Mouse (Mus musculus): Measurements from ENCODE around the gene Cep41.

Gene Cep41

DNA sequence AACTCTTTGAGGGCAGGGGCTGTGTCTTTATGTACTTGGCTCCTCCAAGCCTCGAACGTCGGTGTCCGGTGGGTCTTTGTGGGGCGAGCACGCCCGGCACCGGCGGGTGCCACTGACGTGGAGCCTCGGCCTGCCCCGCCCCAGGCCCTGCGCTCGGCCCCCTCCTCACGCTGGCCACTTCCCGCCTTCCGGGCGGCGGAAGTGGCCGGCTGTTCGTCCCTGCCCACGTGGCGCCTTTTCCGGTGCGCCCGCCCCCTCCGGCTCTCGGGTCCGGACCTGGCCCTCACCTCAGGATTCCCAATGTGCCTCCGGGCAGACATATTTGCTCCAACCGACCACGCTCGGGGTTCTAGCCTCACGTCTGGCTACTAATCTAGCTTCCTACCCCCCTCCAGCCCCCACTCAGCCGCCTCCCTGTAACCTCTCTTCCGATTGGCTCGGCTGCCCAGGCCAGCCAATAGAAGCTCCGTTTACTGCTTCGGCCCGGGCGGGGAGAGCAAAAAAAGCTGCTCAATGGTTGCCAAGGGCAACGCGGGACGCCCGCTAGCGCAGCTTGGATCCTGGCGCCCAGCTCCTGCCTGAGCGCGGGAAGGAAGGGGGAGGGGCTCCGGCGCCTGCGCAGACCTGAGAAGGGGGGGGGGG lies at the start of gene Cep41:
Gene Cep41 (minus strand): TSS at position 400 of the 642 bp plus-strand sequence.
- DNase-seq (ENCODE audit: low spot score), result peak; percentile 96

- peak; percentile 29 for DNase-seq (ENCODE audit: low spot score)
Observed at GRCm38 (mm10) chr6:30739177-30739747, 45.7 kb upstream of the Cep41 start.

GRCm38 (mm10) chr6:30738464-30739006 lies 45.0 kb upstream of the Cep41 start:
- no peak for DNase-seq (ENCODE audit: low spot score)

- peak; percentile 51 for DNase-seq (ENCODE audit: low spot score)
Observed at GRCm38 (mm10) chr6:30737548-30738463, 44.3 kb upstream of the Cep41 start.

DNA sequence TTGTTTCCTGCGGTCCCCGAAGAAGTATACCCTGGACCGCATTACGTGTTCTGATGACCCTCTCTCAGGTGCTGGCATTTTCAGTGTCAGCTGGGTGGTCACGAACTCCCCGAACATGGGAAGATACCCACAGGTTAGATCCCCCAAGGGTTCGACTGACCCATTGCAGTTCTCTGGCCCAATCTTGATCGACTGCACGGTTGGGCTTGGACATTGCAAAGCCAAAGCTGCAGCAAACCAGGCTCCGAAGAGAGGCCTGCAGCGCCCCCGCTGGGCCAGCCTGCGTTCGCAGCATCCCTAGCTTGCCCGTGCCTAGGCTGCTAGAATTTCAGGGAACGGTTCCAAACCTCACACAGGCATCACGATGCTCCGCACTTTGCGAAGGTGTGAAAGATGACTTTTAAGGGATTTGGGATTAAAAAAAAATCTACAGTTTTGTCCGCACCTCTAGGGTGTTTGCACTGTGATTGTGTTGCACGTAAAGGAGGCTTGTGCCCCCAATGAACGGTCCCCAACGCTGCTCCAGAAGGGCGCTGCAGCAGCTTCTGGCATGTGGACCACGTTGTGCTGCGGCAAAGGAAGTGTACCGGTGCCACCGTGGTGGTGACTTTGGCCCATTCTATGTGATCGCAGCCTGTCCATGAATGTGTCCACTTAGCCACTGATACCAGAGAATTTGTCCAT lies 43.5 kb upstream of the Cep41 start:
- peak; percentile 63 for DNase-seq (ENCODE audit: low spot score)

GRCm38 (mm10) chr6:30736372-30736762 lies 42.8 kb upstream of the Cep41 start:
- no peak for DNase-seq (ENCODE audit: low spot score)

GRCm38 (mm10) chr6:30735728-30736371 lies 42.3 kb upstream of the Cep41 start:
- DNase-seq (ENCODE audit: low spot score), result peak; percentile 24

GRCm38 (mm10) chr6:30734988-30735727 lies 41.6 kb upstream of the Cep41 start:
- no peak for DNase-seq (ENCODE audit: low spot score)

- no peak for DNase-seq (ENCODE audit: low spot score)
Observed at GRCm38 (mm10) chr6:30734465-30734864, 40.9 kb upstream of the Cep41 start.

DNA sequence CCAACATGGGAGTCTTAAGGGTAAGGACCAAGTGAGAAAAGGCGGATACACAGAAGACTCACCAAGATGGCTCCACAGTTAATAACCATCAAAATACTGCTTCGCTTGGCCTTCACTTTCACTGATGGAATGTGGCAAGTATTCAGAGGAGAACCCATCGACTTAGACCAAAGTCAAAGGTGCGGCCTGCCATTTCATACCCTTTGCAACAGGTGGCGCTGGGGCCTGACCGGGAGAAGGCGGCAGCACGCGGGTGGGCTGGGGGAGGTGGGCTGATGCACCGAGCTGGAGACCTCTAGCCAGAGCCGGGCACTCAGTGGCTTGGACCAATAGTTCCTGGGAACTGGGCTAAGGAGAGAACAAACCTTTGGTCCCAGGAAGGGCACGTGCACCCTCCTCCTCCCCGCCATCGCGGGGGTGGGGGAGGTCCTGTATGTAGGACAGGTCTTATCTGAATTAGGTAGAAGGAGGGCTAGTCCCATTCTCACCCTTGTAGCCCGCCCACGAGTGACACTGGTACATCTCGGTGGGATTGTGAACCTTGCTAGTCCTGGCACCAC lies 39.1 kb upstream of the Cep41 start:
- DNase-seq (ENCODE audit: low spot score), result peak; percentile 16

GRCm38 (mm10) chr6:30730301-30730971 lies 36.9 kb upstream of the Cep41 start:
- DNase-seq (ENCODE audit: low spot score), result no peak

DNA sequence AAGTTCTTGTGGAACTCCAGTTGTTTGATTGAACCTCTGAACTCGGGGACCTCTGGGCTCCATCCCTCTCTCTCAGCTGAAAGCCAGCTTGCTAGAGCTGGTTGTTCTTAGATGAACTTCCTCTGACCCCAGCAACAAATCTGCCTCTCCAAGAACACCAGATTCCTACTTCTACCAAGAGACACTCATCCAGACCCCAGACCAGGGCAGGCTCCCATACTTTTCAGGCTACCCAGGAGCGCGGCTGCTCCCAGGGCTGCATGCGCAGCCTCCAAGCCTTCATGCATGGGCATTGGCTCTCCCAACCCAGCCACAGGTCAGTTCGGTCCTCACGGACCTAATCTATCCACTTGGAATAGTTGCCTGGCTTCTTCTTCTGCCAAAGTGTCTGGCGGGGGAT lies 29.8 kb upstream of the Cep41 start, which contains the start of gene Mest:
Gene Mest (plus strand): TSS at position 217 of the 400 bp plus-strand sequence.
- no peak for DNase-seq (ENCODE audit: low spot score)

GRCm38 (mm10) chr6:30722385-30723164 lies 29.0 kb upstream of the Cep41 start:
- no peak for DNase-seq (ENCODE audit: low spot score)

- no peak for DNase-seq (ENCODE audit: low spot score)
Observed at GRCm38 (mm10) chr6:30716796-30717195, 23.2 kb upstream of the Cep41 start.

DNA sequence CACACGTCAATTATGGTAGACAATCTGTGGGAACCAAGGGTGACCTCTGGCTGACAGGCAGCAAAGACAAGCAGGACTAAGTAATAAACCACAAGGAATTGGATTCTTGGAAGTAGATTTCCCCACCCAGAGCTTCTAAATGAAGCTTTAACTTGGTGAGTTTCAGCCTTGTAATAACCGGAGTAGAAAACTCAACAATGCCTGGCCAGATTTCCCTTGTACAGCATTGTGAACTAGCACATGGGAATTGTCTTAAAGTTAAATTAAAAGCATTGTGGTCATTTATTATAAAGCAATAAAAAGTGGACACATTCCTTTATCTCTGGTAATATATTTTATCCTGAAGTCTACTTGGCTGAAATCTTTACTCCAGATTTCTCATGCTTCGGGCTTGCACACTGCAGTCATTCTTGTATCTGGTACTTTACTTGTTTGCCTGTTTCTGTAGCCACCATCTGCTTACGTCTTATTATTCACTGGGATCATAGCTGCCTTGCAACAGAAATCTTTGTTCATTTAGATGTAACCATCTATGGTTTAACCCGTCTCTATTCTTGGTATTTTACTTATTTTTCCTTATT lies 21.4 kb upstream of the Cep41 start:
- DNase-seq (ENCODE audit: low spot score), result no peak

DNA sequence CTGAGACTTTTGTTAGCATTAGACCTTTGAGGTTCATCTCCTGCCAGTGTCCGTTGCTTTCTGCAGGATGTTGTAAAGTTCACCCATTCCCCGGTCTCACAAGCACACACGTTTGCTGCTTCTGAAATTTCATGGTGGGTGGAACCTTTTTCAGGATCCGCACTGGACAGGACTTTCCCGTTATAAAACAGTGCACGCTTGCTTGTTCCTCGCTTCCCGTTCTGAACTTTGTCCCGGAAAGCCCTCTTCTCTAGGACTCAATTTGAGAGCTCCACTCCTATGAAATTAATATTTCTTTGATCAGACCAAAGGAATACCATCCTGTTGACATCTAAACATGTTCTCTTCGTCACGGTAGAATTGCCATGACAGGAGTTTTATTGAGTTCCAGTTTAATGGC lies 20.3 kb upstream of the Cep41 start:
- no peak for DNase-seq (ENCODE audit: low spot score)

- DNase-seq (ENCODE audit: low spot score), result no peak
Observed at GRCm38 (mm10) chr6:30713455-30713854, 19.9 kb upstream of the Cep41 start.

- no peak for DNase-seq (ENCODE audit: low spot score)
Observed at GRCm38 (mm10) chr6:30712484-30712883, 18.9 kb upstream of the Cep41 start.

GRCm38 (mm10) chr6:30711365-30711763 lies 17.8 kb upstream of the Cep41 start:
- no peak for DNase-seq (ENCODE audit: low spot score)
